In genomic region chr16:22293600-22293999, GRCm38 (mm10) we compare ENCODE assay signal across 17 mouse cellular contexts. TPM values are rescaled to one million over a fixed set of nuclear protein-coding genes. Genes with fewer than 3 reads are reported as not detected.
DNase-seq lines count a peak whose midpoint lies in the region; ATAC-seq and TF ChIP-seq lines count a peak whose summit lies in the region.
"Had no signal": no experiment of that assay in that cellular context is flagged by ENCODE, and none has a peak within 500 bp of the region (broad histone marks: within the 10 kb centered on the region; RNA-seq: fewer than 3 reads in every experiment).

No protein-coding gene starts in this region.

- no peak for ATAC-seq in midbrain, postnatal 0 days (ENCODE audit: low FRiP score)
- ATAC-seq in midbrain, embryonic 11.5 days (ENCODE audit: low FRiP score), result no peak
- ATAC-seq: forebrain, embryonic 16.5 days had no signal

- no peak overlapping the region for H3K4me2 ChIP-seq in midbrain, postnatal 0 days (ENCODE audit: low read depth, low read length, poor library complexity, severe bottlenecking)
- H3K4me2 ChIP-seq in midbrain, embryonic 11.5 days, result no peak overlapping the region
- H3K4me2 ChIP-seq: embryonic facial prominence, embryonic 12.5 days; limb, embryonic 15.5 days; neural tube, embryonic 12.5 days had no signal

- peak; percentile 44 for TF ChIP-seq CTCF in gastrocnemius, adult 2 months (IDR thresholded peaks at IDR 0.05)
- TF ChIP-seq CTCF in midbrain, postnatal 0 days (IDR thresholded peaks at IDR 0.05), result 0 out of 2 replicates have a peak, but pooled peaks have one; percentile 13

- no peak overlapping the region for H3K9ac ChIP-seq in midbrain, postnatal 0 days (replicated peaks; ENCODE audit: low read length, poor library complexity, severe bottlenecking)
- H3K9ac ChIP-seq in midbrain, embryonic 11.5 days (ENCODE audit: low read length), result no peak overlapping the region
- H3K9ac ChIP-seq: embryonic facial prominence, embryonic 12.5 days; limb, embryonic 15.5 days; neural tube, embryonic 12.5 days had no signal

- intact Hi-C loops in gastrocnemius, adult 2 months (cut with DNase I), result no loop called here

- no peaks in the 10 kb centered on the region for H3K9me3 ChIP-seq in midbrain, postnatal 0 days (ENCODE audit: low read length)
- H3K9me3 ChIP-seq in midbrain, embryonic 11.5 days (ENCODE audit: control insufficient read depth, low read length), result peaks cover 4% of the 10 kb centered on the region
- H3K9me3 ChIP-seq: embryonic facial prominence, embryonic 12.5 days; limb, embryonic 15.5 days had no signal

- DNase-seq in gastrocnemius, adult 2 months, result no peak
- DNase-seq in gastrocnemius, postnatal 25 days, result no peak
- DNase-seq in midbrain, postnatal 0 days (ENCODE audit: low spot score), result no peak
- no peak for DNase-seq in midbrain, embryonic 11.5 days (ENCODE audit: low spot score, missing footprints)
- DNase-seq in c-Kit-positive CD71-positive TER-119-positive erythroid progenitor cells, embryonic 14.5 days (ENCODE audit: low spot score), result peak; percentile 15
- DNase-seq in thymus, postnatal 14 days, result peak; percentile 20
- no peak for DNase-seq in cerebellum, adult 9-10 months
- DNase-seq in frontal cortex, postnatal 36 days (ENCODE audit: low spot score in 2 of 2), result no peak
- DNase-seq: cerebellum, adult 11-12 months; heart, postnatal 10 days; kidney, adult 8-10 months; right cerebral cortex, postnatal 14 days had no signal

- no peaks in the 10 kb centered on the region for H3K4me1 ChIP-seq in midbrain, postnatal 0 days (ENCODE audit: insufficient read depth, low read length)
- no peaks in the 10 kb centered on the region for H3K4me1 ChIP-seq in midbrain, embryonic 11.5 days (ENCODE audit: control insufficient read depth, insufficient read depth, low read length)
- H3K4me1 ChIP-seq: embryonic facial prominence, embryonic 12.5 days; limb, embryonic 15.5 days; midbrain, embryonic 10.5 days; neural tube, embryonic 12.5 days had no signal

- no peak overlapping the region for H3K4me3 ChIP-seq in gastrocnemius, adult 2 months
- H3K4me3 ChIP-seq in midbrain, postnatal 0 days (ENCODE audit: low read depth, low read length), result no peak overlapping the region
- no peak overlapping the region for H3K4me3 ChIP-seq in midbrain, embryonic 11.5 days (ENCODE audit: low read depth, low read length)
- H3K4me3 ChIP-seq: embryonic facial prominence, embryonic 12.5 days; limb, embryonic 15.5 days; midbrain, embryonic 10.5 days; neural tube, embryonic 12.5 days had no signal

- no peaks in the 10 kb centered on the region for H3K36me3 ChIP-seq in midbrain, postnatal 0 days (ENCODE audit: insufficient read depth, low read length)
- H3K36me3 ChIP-seq in midbrain, embryonic 11.5 days (ENCODE audit: control insufficient read depth, insufficient read depth, low read length), result no peaks in the 10 kb centered on the region
- H3K36me3 ChIP-seq: embryonic facial prominence, embryonic 12.5 days; limb, embryonic 15.5 days; midbrain, embryonic 10.5 days; neural tube, embryonic 12.5 days had no signal

- H3K27ac ChIP-seq in gastrocnemius, adult 2 months, result no peak overlapping the region
- no peak overlapping the region for H3K27ac ChIP-seq in midbrain, postnatal 0 days (ENCODE audit: low read depth, low read length)
- H3K27ac ChIP-seq in midbrain, embryonic 11.5 days (ENCODE audit: low read depth, low read length), result no peak overlapping the region
- H3K27ac ChIP-seq: embryonic facial prominence, embryonic 12.5 days; limb, embryonic 15.5 days; midbrain, embryonic 10.5 days; neural tube, embryonic 12.5 days had no signal

- WGBS in midbrain, postnatal 0 days, result 61% methylated on average over 2 of the region's 2 CpGs
- 57% methylated on average over 2 of the region's 2 CpGs for WGBS in midbrain, embryonic 11.5 days

- H3K27me3 ChIP-seq in midbrain, postnatal 0 days (ENCODE audit: insufficient read depth, low read length), result no peaks in the 10 kb centered on the region
- H3K27me3 ChIP-seq in midbrain, embryonic 11.5 days (ENCODE audit: control insufficient read depth, insufficient read depth, low read length), result no peaks in the 10 kb centered on the region
- H3K27me3 ChIP-seq: embryonic facial prominence, embryonic 12.5 days; limb, embryonic 15.5 days; neural tube, embryonic 12.5 days had no signal

RNA-seq across cellular contexts. Expression of gene Tra2b, which starts 27.8 kb away (rescaled TPM):
- 10 to 100 TPM; 34.7 to 36.8 TPM for total RNA-seq in gastrocnemius, adult 2 months (2021)
- total RNA-seq in gastrocnemius, postnatal 25 days (2021), result 10 to 100 TPM; 28.5 to 28.7 TPM
- total RNA-seq in midbrain, postnatal 0 days (2014; rRNA removed), result 128 and 170 TPM in 2 replicates
- 179 and 208 TPM in 2 replicates for polyA plus RNA-seq in midbrain, postnatal 0 days (2015; fragmentation: Nextera tagmentation; extraction: Ambion mirVana)
- 473 and 513 TPM in 2 replicates for polyA plus RNA-seq in midbrain, embryonic 11.5 days (2014; fragmentation: Nextera tagmentation; extraction: Ambion mirVana)

Comparison
In these comparisons a context has a peak if more than half of its experiments do, and no peak if none do; other contexts are left out.
1. DNase-seq: peak in c-Kit-positive CD71-positive TER-119-positive erythroid progenitor cells, embryonic 14.5 days (single experiment) and thymus, postnatal 14 days (single experiment); none in gastrocnemius, adult 2 months (single experiment), gastrocnemius, postnatal 25 days (single experiment), midbrain, postnatal 0 days (single experiment), midbrain, embryonic 11.5 days (single experiment), cerebellum, adult 9-10 months (single experiment) and frontal cortex, postnatal 36 days (0 of 2).